Mouse (Mus musculus) intestine, embryonic 15.5 days (tissue): Measurements from ENCODE around the gene Olfr827. TPM values are rescaled to one million over a fixed set of nuclear protein-coding genes. Genes with fewer than 3 reads are reported as not detected.

ENCODE experiments used
- ATAC-seq: fragments of 200-750 bp; cut with Nextera tagmentation; 2 replicates; pipeline ENCODE4 v1.8.0; 2017; ENCODE audit warnings: moderate TSS enrichment, moderate library complexity
- H3K27ac ChIP-seq: fragments of 300-500 bp; sonication (generic); 2 replicates; pipeline ENCODE4 v1.5.1; 2015; ENCODE audit warnings: mild to moderate bottlenecking, inconsistent platforms
- H3K27me3 ChIP-seq: fragments of 300-500 bp; sonication (generic); replicated peaks from 2 replicates; pipeline ENCODE4 v1.6.1; 2015; ENCODE audit warnings: inconsistent platforms
- H3K36me3 ChIP-seq: fragments of 300-500 bp; sonication (generic); 2 replicates; pipeline ENCODE4 v1.6.1; 2015; ENCODE audit warnings: inconsistent platforms
- H3K4me1 ChIP-seq: fragments of 300-500 bp; sonication (generic); replicated peaks from 2 replicates; pipeline ENCODE4 v1.6.1; 2015; ENCODE audit warnings: inconsistent platforms
- H3K4me2 ChIP-seq: fragments of 300-500 bp; sonication (generic); replicated peaks from 2 replicates; pipeline ENCODE4 v1.6.1; 2015; ENCODE audit warnings: mild to moderate bottlenecking, inconsistent platforms
- H3K4me3 ChIP-seq: fragments of 300-500 bp; sonication (generic); replicated peaks from 2 replicates; pipeline ENCODE4 v1.5.1; 2015; ENCODE audit warnings: inconsistent platforms
- H3K9ac ChIP-seq: fragments of 300-500 bp; sonication (generic); 2 replicates; pipeline ENCODE4 v1.6.1; 2015; ENCODE audit warnings: inconsistent platforms
- H3K9me3 ChIP-seq: fragments of 300-500 bp; sonication (generic); 2 replicates; pipeline ENCODE4 v1.6.1; 2016; ENCODE audit warnings: inconsistent platforms
- WGBS: fragments of 180-500 bp; shearing (Covaris S2); methylation state at CpG from one replicate; pipeline ENCODE4 v1.1.7; 2015; 5-methylcytosine and 5-hydroxymethylcytosine counted together
- polyA plus RNA-seq: library from polyadenylated mRNA; unstranded; fragments of >200 nt; fragmentation: Nextera tagmentation; extraction: Ambion mirVana; gene quantifications from 2 replicates; pipeline ENCODE4 v1.2.1, GENCODE M21; 2015

Gene Olfr827
- not detected in 2 replicates for polyA plus RNA-seq

DNA sequence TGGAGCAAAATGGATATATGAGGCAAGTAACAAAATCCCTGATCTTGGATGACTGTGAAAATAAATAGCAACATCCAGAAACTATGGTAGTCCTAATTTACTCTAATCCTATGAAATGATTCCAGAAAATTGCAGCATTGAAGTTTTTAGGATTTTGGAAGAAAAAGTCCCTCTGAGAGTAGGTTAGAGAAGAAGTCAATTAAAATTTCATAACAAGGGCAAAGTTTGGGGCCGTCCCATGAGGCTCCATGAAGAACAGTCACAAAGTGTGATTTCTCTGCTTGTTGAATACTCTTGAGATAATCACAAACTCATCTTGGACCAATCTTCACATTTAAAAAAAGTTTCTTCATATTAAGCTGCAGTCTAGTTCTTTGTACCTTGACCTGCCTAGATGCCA, at the start of gene Olfr827:
Olfr827 (minus strand) TSS at position 101 of the 400 bp plus-strand sequence.
- Histone ChIP-seq H3K27ac (no peak within 1 kb of the TSS), H3K4me1 (no peaks in the 10 kb centered on the region), H3K4me2 (no peak within 1 kb of the TSS), H3K36me3 (no peaks in the 10 kb centered on the region), H3K4me3 (no peak within 1 kb of the TSS), H3K9me3 (no peaks in the 10 kb centered on the region), H3K27me3 (no peaks in the 10 kb centered on the region), H3K9ac (no peak within 1 kb of the TSS)
- ATAC-seq, result no peak
- 82% methylated on average over 1 of the region's 1 CpGs for WGBS

DNA sequence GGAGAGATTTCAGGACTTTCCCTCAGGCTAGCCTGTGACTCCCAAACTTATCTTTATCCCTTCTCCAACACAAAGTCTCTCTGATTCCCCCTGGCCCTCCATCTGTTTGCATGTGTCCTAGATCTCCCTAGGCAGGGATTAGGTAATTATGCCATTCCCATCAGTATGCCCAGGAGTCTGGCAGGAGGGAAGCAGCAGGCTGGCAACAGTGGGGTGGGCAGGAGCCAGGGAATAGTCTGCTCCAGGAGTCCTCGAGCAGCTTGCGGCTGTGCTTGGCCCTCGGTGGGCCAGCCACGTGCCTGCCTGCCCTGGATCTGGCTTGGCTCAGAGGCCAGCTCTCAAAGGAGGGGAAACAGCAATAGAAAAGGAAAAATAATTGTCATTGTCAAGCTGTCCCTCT, 49.0 kb upstream of the Olfr827 start:
- Histone ChIP-seq H3K4me1 (no peaks in the 10 kb centered on the region), H3K36me3 (no peaks in the 10 kb centered on the region), H3K9ac (no peak overlapping the region), H3K9me3 (no peaks in the 10 kb centered on the region), H3K4me2 (no peak overlapping the region), H3K27me3 (no peaks in the 10 kb centered on the region), H3K4me3 (no peak overlapping the region), H3K27ac (no peak overlapping the region)
- 51% methylated on average over 4 of the region's 4 CpGs for whole genome bisulfite sequencing
- ATAC-seq, result no peak

DNA sequence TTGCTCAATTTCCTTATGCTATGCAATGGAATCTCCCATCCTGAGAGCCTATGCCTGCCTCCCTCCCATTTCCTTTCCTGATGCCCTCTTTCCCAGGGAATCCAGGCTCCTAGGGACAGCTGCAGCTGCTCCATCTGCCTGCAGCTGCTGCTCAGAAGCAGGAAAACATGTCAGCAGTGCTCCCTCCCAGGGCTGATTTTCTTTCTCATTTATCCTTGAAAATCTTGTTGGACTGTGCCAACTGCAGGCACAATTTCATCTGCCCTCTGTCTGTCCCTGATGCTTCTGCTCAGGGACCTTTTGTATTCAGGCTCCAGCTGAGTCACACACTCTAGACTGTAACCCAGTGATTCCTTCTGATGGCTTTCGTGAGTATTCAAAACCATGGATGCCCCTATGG, 45.3 kb upstream of the Olfr827 start:
- 82% methylated on average over 1 of the region's 1 CpGs for WGBS
- Histone ChIP-seq H3K27ac (no peak overlapping the region), H3K27me3 (no peaks in the 10 kb centered on the region), H3K9me3 (no peaks in the 10 kb centered on the region), H3K9ac (no peak overlapping the region), H3K4me1 (no peaks in the 10 kb centered on the region), H3K36me3 (no peaks in the 10 kb centered on the region), H3K4me2 (no peak overlapping the region), H3K4me3 (no peak overlapping the region)
- no peak for ATAC-seq

DNA sequence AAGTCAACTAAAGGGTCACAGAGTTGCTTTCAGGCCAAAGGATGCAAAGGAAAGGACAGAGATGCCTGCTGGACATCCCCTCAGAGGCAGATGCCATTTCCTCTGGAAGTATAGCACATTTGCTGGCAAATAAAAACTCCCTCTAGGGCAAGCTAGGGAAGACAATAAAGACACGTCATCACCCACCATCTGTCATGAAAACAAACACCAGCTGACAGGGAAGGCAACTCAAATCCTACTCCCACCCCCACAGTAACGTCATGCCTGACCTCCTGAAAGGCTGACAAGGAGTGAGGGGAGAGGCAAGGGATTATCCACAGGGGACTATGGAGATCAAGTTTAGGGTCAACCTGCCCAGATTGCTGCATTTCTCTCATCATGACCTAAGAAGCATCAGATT, 30.1 kb upstream of the Olfr827 start:
- no peak for ATAC-seq
- Histone ChIP-seq H3K4me2 (no peak overlapping the region), H3K9me3 (no peaks in the 10 kb centered on the region), H3K36me3 (no peaks in the 10 kb centered on the region), H3K27me3 (no peaks in the 10 kb centered on the region), H3K4me1 (no peaks in the 10 kb centered on the region), H3K27ac (no peak overlapping the region), H3K9ac (no peak overlapping the region), H3K4me3 (no peak overlapping the region)
- WGBS, result 9% methylated on average over 2 of the region's 2 CpGs

DNA sequence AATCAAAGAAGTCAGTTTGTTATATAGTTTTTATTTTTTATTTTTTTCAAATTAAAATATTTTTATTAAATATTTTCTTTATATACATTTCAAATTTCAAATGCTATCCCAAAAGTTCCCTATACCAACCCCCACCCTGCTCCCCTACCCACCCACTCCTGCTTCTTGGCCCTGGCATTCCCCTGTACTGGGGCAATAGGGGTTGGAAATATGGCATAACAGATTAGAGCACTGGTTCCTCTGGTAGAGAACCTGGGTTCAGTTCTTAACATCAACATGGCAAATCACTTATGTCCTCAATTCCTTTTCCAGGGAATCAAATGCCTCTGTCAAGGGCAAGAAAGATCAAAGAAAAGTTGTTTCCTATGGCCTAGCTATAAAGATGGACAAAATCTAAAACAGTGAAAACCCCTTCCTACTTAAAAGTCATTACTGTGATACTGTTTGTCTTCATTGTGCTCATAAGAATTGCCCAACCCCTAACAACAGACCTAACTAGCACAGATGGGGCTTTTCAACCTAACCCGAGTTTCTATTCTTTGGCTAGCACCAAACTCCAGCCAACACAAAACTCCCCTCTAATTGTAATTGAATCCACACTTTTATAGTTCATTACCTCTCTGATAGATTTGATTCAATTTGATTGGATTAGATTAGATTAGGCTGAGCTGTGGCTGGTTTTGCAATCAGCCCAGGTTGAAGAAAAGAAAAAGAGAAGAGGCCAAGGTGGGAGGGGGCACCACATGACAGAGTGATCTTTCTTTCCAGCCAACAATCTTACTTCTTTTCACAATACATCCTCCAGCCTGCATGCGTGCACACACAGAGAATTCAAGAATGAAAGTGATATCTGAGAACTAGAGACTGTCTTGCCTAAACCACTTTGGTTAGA, 24.4 kb upstream of the Olfr827 start:
- WGBS, result 65% methylated on average over 2 of the region's 2 CpGs
- no peaks in the 10 kb centered on the region for H3K4me1 ChIP-seq
- no peaks in the 10 kb centered on the region for H3K9me3 ChIP-seq
- no peak overlapping the region for H3K27ac ChIP-seq
- no peaks in the 10 kb centered on the region for H3K36me3 ChIP-seq
- no peak overlapping the region for H3K4me2 ChIP-seq
- H3K9ac ChIP-seq, result no peak overlapping the region
- no peak for ATAC-seq
- no peak overlapping the region for H3K4me3 ChIP-seq
- H3K27me3 ChIP-seq, result no peaks in the 10 kb centered on the region

DNA sequence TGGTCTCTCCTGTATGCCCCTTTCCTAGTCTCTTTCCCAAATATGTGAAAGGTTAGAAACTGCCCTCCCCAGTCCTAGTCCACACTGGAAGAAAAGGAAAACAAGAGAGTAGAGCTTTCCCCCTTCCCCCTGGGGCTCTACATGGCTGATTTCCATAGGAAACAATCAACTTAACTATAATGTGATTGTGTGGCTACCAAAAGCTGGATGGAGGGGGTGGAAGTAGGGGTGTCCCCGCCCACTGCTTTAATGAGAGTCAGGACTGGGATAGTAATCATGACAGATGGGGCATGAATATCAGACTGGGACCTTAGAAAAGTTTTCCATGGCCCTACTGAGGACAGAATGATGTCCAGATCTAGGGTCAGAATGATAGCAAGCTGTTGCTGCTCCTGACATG, 20.4 kb upstream of the Olfr827 start:
- 52% methylated on average over 1 of the region's 1 CpGs for WGBS
- Histone ChIP-seq H3K4me3 (no peak overlapping the region), H3K27me3 (no peaks in the 10 kb centered on the region), H3K4me1 (no peaks in the 10 kb centered on the region), H3K4me2 (no peak overlapping the region), H3K27ac (no peak overlapping the region), H3K9me3 (no peaks in the 10 kb centered on the region), H3K9ac (no peak overlapping the region), H3K36me3 (no peaks in the 10 kb centered on the region)
- ATAC-seq, result no peak

DNA sequence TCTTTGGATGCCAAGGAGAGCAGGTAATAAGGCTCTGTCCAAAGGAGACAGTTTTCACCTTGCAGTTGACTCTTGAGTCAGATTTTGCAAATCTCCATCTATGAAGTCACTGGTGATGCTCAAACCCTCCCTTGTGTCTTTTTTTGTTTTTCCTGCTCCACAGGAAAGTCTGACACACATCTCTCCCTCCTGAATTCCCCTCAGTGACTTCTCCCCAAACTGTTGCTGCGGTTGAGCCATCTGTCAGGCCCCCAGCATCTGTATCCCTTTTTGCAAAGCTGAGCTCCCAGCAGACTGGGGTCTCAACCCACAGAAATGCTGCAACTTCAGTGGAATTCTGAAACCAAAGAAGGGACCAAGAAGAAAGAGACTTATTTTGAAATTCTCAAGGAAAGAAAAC, 17.9 kb upstream of the Olfr827 start:
- Histone ChIP-seq H3K9ac (no peak overlapping the region), H3K9me3 (no peaks in the 10 kb centered on the region), H3K4me1 (no peaks in the 10 kb centered on the region), H3K4me2 (no peak overlapping the region), H3K27ac (no peak overlapping the region), H3K36me3 (no peaks in the 10 kb centered on the region), H3K27me3 (no peaks in the 10 kb centered on the region), H3K4me3 (no peak overlapping the region)
- WGBS, result 68% methylated on average over 1 of the region's 1 CpGs
- ATAC-seq, result no peak

DNA sequence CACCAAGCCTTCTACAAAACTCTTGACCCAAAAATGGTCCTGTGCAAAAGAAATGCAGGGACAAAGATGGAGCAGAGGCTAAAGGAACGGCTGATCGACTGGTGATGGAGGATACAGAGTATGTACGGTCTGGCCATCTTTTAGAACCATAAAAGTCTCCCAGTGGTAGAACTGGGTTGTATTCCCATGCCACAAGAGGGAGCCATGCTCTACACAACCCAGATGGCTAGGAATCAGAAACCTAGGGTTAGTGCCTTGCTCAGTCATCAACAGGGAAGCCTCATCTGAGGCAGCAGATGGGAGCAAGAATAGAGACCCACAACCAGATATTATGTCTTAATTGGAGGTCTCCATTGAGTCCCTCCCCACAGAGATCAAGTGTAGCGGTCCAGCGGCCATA, 15.4 kb upstream of the Olfr827 start:
- Histone ChIP-seq H3K4me2 (no peak overlapping the region), H3K4me1 (no peaks in the 10 kb centered on the region), H3K27ac (no peak overlapping the region), H3K9me3 (no peaks in the 10 kb centered on the region), H3K9ac (no peak overlapping the region), H3K4me3 (no peak overlapping the region), H3K36me3 (no peaks in the 10 kb centered on the region), H3K27me3 (no peaks in the 10 kb centered on the region)
- WGBS, result 89% methylated on average over 5 of the region's 5 CpGs
- ATAC-seq, result no peak

DNA sequence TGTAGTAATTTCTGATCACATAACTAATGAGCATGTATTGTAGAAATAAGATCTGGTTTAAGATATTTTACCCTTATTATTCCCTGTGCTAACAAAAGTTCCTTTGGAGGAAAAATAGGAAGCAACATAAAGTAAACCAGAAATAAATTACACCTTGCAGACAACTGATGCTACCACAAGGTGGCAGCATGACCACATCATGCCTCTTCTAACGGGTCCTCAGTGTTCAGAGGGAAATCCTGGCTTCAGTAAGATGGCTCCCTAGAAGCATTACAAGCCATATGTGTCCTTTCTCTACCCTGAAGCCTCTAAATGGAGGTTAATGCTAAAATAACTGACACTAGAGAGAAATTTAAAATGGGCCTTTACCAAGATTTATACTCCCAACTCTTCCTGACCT, 14.0 kb upstream of the Olfr827 start:
- Histone ChIP-seq H3K27me3 (no peaks in the 10 kb centered on the region), H3K27ac (no peak overlapping the region)
- ATAC-seq, result peak; percentile 72; the same call in 1 of the 2 replicates

DNA sequence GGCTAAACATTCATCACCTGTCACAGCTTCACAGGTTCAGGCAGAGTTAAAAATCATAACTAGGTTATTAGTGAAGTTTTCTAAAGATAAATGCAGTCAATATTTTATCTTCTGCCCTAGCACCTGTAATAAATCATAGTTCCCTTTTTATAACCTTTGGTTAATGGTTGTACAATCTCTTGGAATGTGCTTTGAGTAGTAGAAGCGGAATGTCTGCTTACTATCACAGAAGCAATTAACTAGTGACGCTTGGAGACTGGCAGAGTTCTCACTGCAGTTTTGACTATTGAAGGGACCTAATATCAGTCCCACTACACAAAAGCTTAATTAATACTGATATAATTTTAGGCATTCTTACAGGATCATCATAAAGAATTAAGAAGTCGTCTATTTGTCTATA, 10.8 kb upstream of the Olfr827 start:
- Histone ChIP-seq H3K9me3 (no peaks in the 10 kb centered on the region), H3K4me1 (no peaks in the 10 kb centered on the region), H3K36me3 (no peaks in the 10 kb centered on the region), H3K27ac (no peak overlapping the region), H3K9ac (no peak overlapping the region), H3K27me3 (no peaks in the 10 kb centered on the region), H3K4me2 (no peak overlapping the region), H3K4me3 (no peak overlapping the region)
- WGBS, result 43% methylated on average over 3 of the region's 3 CpGs
- ATAC-seq, result peak; percentile 92

More for the DNA sequence above, 14.0 kb upstream of the Olfr827 start:
- no peak overlapping the region for H3K9ac ChIP-seq
- H3K4me3 ChIP-seq, result no peak overlapping the region
- WGBS, result 3% methylated on average over 1 of the region's 1 CpGs
- no peaks in the 10 kb centered on the region for H3K36me3 ChIP-seq
- no peaks in the 10 kb centered on the region for H3K9me3 ChIP-seq
- H3K4me1 ChIP-seq, result no peaks in the 10 kb centered on the region
- H3K4me2 ChIP-seq, result no peak overlapping the region

DNA sequence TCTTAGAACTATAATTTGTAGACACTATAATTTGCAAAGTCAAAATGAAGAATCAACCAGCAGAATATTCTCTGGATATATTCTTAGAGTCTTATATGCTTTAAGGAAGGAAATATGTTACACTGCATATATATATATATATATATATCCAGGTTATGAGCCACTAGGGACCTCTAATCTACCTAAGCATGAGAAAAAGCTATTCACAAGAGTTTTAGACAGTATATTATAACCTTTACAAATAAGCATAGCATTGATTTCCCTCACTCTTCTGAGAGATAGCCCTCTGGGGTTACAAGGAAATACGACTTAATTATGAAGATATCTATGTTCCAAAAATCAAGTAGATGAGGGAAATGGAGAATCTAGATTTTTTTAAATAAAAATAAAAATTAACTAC, 30.1 kb downstream of the Olfr827 start, which contains the start of gene Olfr826:
Olfr826 (minus strand) TSS at position 101 of the 400 bp plus-strand sequence.
- Histone ChIP-seq H3K27me3 (no peaks in the 10 kb centered on the region), H3K27ac (no peak within 1 kb of the TSS), H3K4me3 (no peak within 1 kb of the TSS), H3K9me3 (no peaks in the 10 kb centered on the region), H3K9ac (no peak within 1 kb of the TSS), H3K4me1 (no peaks in the 10 kb centered on the region), H3K36me3 (no peaks in the 10 kb centered on the region), H3K4me2 (no peak within 1 kb of the TSS)
- ATAC-seq, result no peak
- WGBS, result 71% methylated on average over 1 of the region's 1 CpGs

DNA sequence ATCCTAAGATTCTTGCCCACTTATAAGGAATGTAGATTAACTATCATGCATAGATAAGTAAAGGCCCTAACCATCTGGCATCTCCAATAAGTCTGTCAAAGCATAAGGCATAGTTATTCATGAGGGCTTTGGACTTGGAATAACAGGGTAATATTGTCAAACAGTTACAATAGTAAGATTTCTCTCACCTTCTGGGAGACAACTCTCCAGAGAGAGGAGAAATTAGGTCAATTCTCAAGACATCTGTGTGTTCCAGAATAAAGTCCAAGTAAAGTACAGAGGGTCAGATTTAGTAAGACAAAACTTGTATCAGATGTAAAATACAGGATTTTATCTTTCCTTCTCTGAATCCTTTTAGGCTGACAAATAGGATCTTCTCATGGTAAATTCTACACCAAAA, 47.5 kb downstream of the Olfr827 start, which contains the start of gene Olfr825:
Olfr825 (minus strand) TSS at position 101 of the 400 bp plus-strand sequence.
- Histone ChIP-seq H3K4me1 (no peaks in the 10 kb centered on the region), H3K4me3 (no peak within 1 kb of the TSS), H3K4me2 (no peak within 1 kb of the TSS), H3K27me3 (no peaks in the 10 kb centered on the region), H3K9ac (no peak within 1 kb of the TSS), H3K9me3 (no peaks in the 10 kb centered on the region), H3K36me3 (no peaks in the 10 kb centered on the region), H3K27ac (no peak within 1 kb of the TSS)
- ATAC-seq, result no peak

DNA sequence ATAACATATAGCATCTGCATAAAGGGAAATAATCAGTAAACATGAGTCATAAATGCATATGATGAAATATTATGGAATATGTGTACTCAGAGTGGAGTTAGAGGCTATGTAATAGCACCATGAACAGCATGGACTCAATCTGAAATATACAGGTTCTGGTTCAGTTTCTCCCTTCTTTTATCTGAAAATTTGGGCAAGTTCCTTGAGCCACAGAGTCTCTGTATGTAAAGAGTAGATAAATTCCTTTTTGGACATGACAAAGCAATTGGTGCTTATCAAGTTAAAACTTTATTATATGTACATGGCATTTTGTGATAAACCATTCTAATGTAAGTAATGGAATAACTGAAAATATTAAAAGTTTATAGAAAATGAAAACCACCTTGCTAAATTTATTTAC, 49.0 kb downstream of the Olfr827 start:
- Histone ChIP-seq H3K4me3 (no peak overlapping the region), H3K27ac (no peak overlapping the region), H3K36me3 (no peaks in the 10 kb centered on the region), H3K27me3 (no peaks in the 10 kb centered on the region), H3K4me2 (no peak overlapping the region), H3K4me1 (no peaks in the 10 kb centered on the region), H3K9ac (no peak overlapping the region), H3K9me3 (no peaks in the 10 kb centered on the region)
- ATAC-seq, result no peak
